30 mouse cellular contexts compared by ENCODE assay signal in the genomic region with DNA sequence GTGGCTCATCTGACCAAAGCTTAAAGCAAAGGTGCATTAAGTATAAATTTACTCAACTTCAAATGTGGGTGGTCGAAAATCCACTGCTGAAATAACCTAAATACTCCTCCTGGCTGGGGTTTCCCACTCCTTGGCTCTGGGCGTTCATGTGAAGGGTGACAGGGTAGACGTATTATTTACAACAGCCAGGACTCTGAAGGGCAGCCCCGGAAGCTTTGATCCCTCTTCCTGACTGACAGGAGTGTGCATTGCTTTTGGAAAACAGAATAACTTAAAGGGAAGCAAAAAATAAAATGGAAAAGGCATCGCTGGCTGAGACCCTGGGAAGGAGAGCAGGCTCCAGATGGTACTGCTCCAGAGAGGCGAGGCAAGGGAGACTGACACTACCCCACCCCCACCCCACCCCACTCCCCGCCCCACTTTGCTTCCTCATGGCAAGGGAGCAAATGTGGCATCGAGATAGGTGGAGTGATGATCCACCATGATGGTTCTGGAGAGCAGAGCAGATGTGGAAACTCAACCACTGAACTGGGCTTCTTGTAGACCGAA.
DNase-seq lines count a peak whose midpoint lies in the region; ATAC-seq and TF ChIP-seq lines count a peak whose summit lies in the region.
"Had no signal": no experiment of that assay in that cellular context is flagged by ENCODE, and none has a peak within 500 bp of the region (broad histone marks: within the 10 kb centered on the region; RNA-seq: fewer than 3 reads in every experiment).

No protein-coding gene starts in this region.

- H3K4me2 ChIP-seq in forebrain, embryonic 13.5 days = no peak overlapping the region
- H3K4me2 ChIP-seq in hindbrain, postnatal 0 days (ENCODE audit: low read depth, low read length) = no peak overlapping the region
- no peak overlapping the region for H3K4me2 ChIP-seq in kidney, postnatal 0 days (ENCODE audit: low read length)
- no peak overlapping the region for H3K4me2 ChIP-seq in midbrain, embryonic 15.5 days
- H3K4me2 ChIP-seq: embryonic facial prominence, embryonic 12.5 days; heart, embryonic 13.5 days; hindbrain, embryonic 12.5 days; limb, embryonic 12.5 days; liver, embryonic 15.5 days; lung, embryonic 14.5 days; neural tube, embryonic 12.5 days had no signal

- H3K4me3 ChIP-seq in forebrain, embryonic 13.5 days = no peak overlapping the region
- no peak overlapping the region for H3K4me3 ChIP-seq in forebrain, embryonic 10.5 days
- no peak overlapping the region for H3K4me3 ChIP-seq in hindbrain, embryonic 10.5 days
- no peak overlapping the region for H3K4me3 ChIP-seq in hindbrain, postnatal 0 days (ENCODE audit: low read length)
- H3K4me3 ChIP-seq in kidney, postnatal 0 days (replicated peaks; ENCODE audit: low read depth, low read length) = no peak overlapping the region
- no peak overlapping the region for H3K4me3 ChIP-seq in midbrain, embryonic 15.5 days
- H3K4me3 ChIP-seq: embryonic facial prominence, embryonic 12.5 days; heart, embryonic 13.5 days; hindbrain, embryonic 12.5 days; layer of hippocampus, adult 2 months; left cerebral cortex, adult 2 months; limb, embryonic 12.5 days; liver, embryonic 15.5 days; myocyte; neural tube, embryonic 12.5 days had no signal

- no peaks in the 10 kb centered on the region for H3K9me3 ChIP-seq in forebrain, embryonic 13.5 days (replicated peaks)
- no peaks in the 10 kb centered on the region for H3K9me3 ChIP-seq in forebrain, embryonic 10.5 days
- no peaks in the 10 kb centered on the region for H3K9me3 ChIP-seq in hindbrain, embryonic 10.5 days
- no peaks in the 10 kb centered on the region for H3K9me3 ChIP-seq in hindbrain, postnatal 0 days (ENCODE audit: low read length)
- no peaks in the 10 kb centered on the region for H3K9me3 ChIP-seq in kidney, postnatal 0 days (replicated peaks; ENCODE audit: low read length)
- H3K9me3 ChIP-seq in midbrain, embryonic 15.5 days = no peaks in the 10 kb centered on the region
- H3K9me3 ChIP-seq: embryonic facial prominence, embryonic 12.5 days; heart, embryonic 13.5 days; hindbrain, embryonic 12.5 days; limb, embryonic 12.5 days; liver, embryonic 15.5 days; neural tube, embryonic 12.5 days had no signal

- no peak for DNase-seq in forebrain, embryonic 10.5 days (ENCODE audit: extremely low spot score, low spot score)
- no peak for DNase-seq in hindbrain, embryonic 10.5 days (ENCODE audit: low spot score)
- DNase-seq in hindbrain, postnatal 0 days (ENCODE audit: low spot score) = no peak
- peak; percentile 21 for DNase-seq in kidney, postnatal 0 days (ENCODE audit: low spot score)
- no peak for DNase-seq in kidney, postnatal 25 days
- DNase-seq in MN1 (ENCODE audit: low spot score) = no peak
- DNase-seq: adrenal gland, postnatal 25 days; cerebellum, adult 18-20 months; cerebellum, postnatal 10 days; heart, postnatal 10 days; kidney, postnatal 14 days; lung, embryonic 14.5 days; lung, postnatal 14 days; right cerebral cortex, adult 18-20 months; spleen, adult 18-20 months; thymus, adult 18-20 months; thymus, postnatal 25 days had no signal

- no peak for TF ChIP-seq CTCF in hindbrain, postnatal 0 days (IDR thresholded peaks at IDR 0.05; ENCODE audit: low read depth)
- no peak for TF ChIP-seq CTCF in kidney, postnatal 0 days (IDR thresholded peaks at IDR 0.05; ENCODE audit: low read depth)

- peak; percentile 48 for ATAC-seq in forebrain, embryonic 13.5 days
- ATAC-seq in hindbrain, postnatal 0 days = no peak
- ATAC-seq in kidney, postnatal 0 days (replicated peaks; ENCODE audit: low FRiP score, low read depth) = no peak
- ATAC-seq in midbrain, embryonic 15.5 days (replicated peaks) = peak; percentile 60; the same call in 1 of the 2 replicates
- ATAC-seq: intestine, postnatal 0 days had no signal

- no peaks in the 10 kb centered on the region for H3K27me3 ChIP-seq in forebrain, embryonic 13.5 days
- H3K27me3 ChIP-seq in forebrain, embryonic 10.5 days (ENCODE audit: poor library complexity, severe bottlenecking) = no peaks in the 10 kb centered on the region
- no peaks in the 10 kb centered on the region for H3K27me3 ChIP-seq in hindbrain, embryonic 10.5 days (ENCODE audit: insufficient read depth, poor library complexity, severe bottlenecking)
- H3K27me3 ChIP-seq in hindbrain, postnatal 0 days (ENCODE audit: insufficient read depth, low read length) = no peaks in the 10 kb centered on the region
- H3K27me3 ChIP-seq in kidney, postnatal 0 days (ENCODE audit: insufficient read depth, low read length) = no peaks in the 10 kb centered on the region
- H3K27me3 ChIP-seq in midbrain, embryonic 15.5 days (replicated peaks) = no peaks in the 10 kb centered on the region
- H3K27me3 ChIP-seq: embryonic facial prominence, embryonic 12.5 days; heart, embryonic 13.5 days; hindbrain, embryonic 12.5 days; limb, embryonic 12.5 days; liver, embryonic 15.5 days; neural tube, embryonic 12.5 days had no signal

- no peak overlapping the region for H3K27ac ChIP-seq in forebrain, embryonic 13.5 days
- no peak overlapping the region for H3K27ac ChIP-seq in forebrain, embryonic 10.5 days
- peak overlapping the region; percentile 59 for H3K27ac ChIP-seq in hindbrain, embryonic 10.5 days
- H3K27ac ChIP-seq in hindbrain, postnatal 0 days = no peak overlapping the region
- no peak overlapping the region for H3K27ac ChIP-seq in kidney, postnatal 0 days
- peak overlapping the region; percentile 38; the same call in 1 of the 2 replicates for H3K27ac ChIP-seq in midbrain, embryonic 15.5 days
- H3K27ac ChIP-seq: embryonic facial prominence, embryonic 12.5 days; heart, embryonic 13.5 days; hindbrain, embryonic 12.5 days; layer of hippocampus, adult 2 months; left cerebral cortex, adult 2 months; limb, embryonic 12.5 days; liver, embryonic 15.5 days; neural tube, embryonic 12.5 days; stomach, postnatal 0 days had no signal

- H3K4me1 ChIP-seq in forebrain, embryonic 13.5 days = peaks cover 49% of the 10 kb centered on the region
- H3K4me1 ChIP-seq in forebrain, embryonic 10.5 days = peaks cover 49% of the 10 kb centered on the region
- peaks cover 26% of the 10 kb centered on the region for H3K4me1 ChIP-seq in hindbrain, embryonic 10.5 days (replicated peaks)
- peaks cover 4% of the 10 kb centered on the region; the same call in 1 of the 2 replicates for H3K4me1 ChIP-seq in hindbrain, postnatal 0 days (ENCODE audit: insufficient read depth, low read length)
- H3K4me1 ChIP-seq in kidney, postnatal 0 days (replicated peaks; ENCODE audit: insufficient read depth, low read length) = 0 out of 2 replicates have a peak, but pooled peaks cover 2% of the 10 kb centered on the region
- H3K4me1 ChIP-seq in midbrain, embryonic 15.5 days = peaks cover 18% of the 10 kb centered on the region
- H3K4me1 ChIP-seq: heart, embryonic 13.5 days; limb, embryonic 12.5 days; liver, embryonic 15.5 days had no signal

- H3K9ac ChIP-seq in forebrain, embryonic 13.5 days = no peak overlapping the region
- H3K9ac ChIP-seq in hindbrain, postnatal 0 days (replicated peaks; ENCODE audit: low read length) = no peak overlapping the region
- H3K9ac ChIP-seq in kidney, postnatal 0 days (ENCODE audit: low read depth, low read length) = no peak overlapping the region
- H3K9ac ChIP-seq in midbrain, embryonic 15.5 days = no peak overlapping the region
- H3K9ac ChIP-seq: embryonic facial prominence, embryonic 12.5 days; heart, embryonic 13.5 days; hindbrain, embryonic 12.5 days; limb, embryonic 12.5 days; liver, embryonic 15.5 days; lung, embryonic 14.5 days; neural tube, embryonic 12.5 days had no signal

- WGBS in forebrain, embryonic 13.5 days = 42% methylated on average over 9 of the region's 9 CpGs
- WGBS in forebrain, embryonic 10.5 days = 75% methylated on average over 9 of the region's 9 CpGs
- 50% methylated on average over 9 of the region's 9 CpGs for WGBS in hindbrain, embryonic 10.5 days
- 41% methylated on average over 9 of the region's 9 CpGs for whole genome bisulfite sequencing in hindbrain, postnatal 0 days
- 24% methylated on average over 9 of the region's 9 CpGs for WGBS in kidney, postnatal 0 days
- 38% methylated on average over 9 of the region's 9 CpGs for WGBS in midbrain, embryonic 15.5 days

- H3K36me3 ChIP-seq in forebrain, embryonic 13.5 days (ENCODE audit: poor library complexity, severe bottlenecking) = no peaks in the 10 kb centered on the region
- no peaks in the 10 kb centered on the region for H3K36me3 ChIP-seq in forebrain, embryonic 10.5 days (replicated peaks)
- H3K36me3 ChIP-seq in hindbrain, embryonic 10.5 days = no peaks in the 10 kb centered on the region
- no peaks in the 10 kb centered on the region for H3K36me3 ChIP-seq in hindbrain, postnatal 0 days (ENCODE audit: insufficient read depth, low read length)
- no peaks in the 10 kb centered on the region for H3K36me3 ChIP-seq in kidney, postnatal 0 days (ENCODE audit: insufficient read depth, low read length)
- H3K36me3 ChIP-seq in midbrain, embryonic 15.5 days (replicated peaks) = no peaks in the 10 kb centered on the region
- H3K36me3 ChIP-seq: embryonic facial prominence, embryonic 12.5 days; heart, embryonic 13.5 days; hindbrain, embryonic 12.5 days; limb, embryonic 12.5 days; liver, embryonic 15.5 days; neural tube, embryonic 12.5 days had no signal

Comparison
In these comparisons a context has a peak if more than half of its experiments do, and no peak if none do; other contexts are left out.
1. H3K27ac ChIP-seq: peak in hindbrain, embryonic 10.5 days (single experiment) and midbrain, embryonic 15.5 days (single experiment); none in forebrain, embryonic 13.5 days (single experiment), forebrain, embryonic 10.5 days (single experiment), hindbrain, postnatal 0 days (single experiment) and kidney, postnatal 0 days (single experiment).
2. ATAC-seq: peak in forebrain, embryonic 13.5 days (single experiment) and midbrain, embryonic 15.5 days (single experiment); none in hindbrain, postnatal 0 days (single experiment) and kidney, postnatal 0 days (single experiment).